Mouse (Mus musculus) frontal cortex, adult (tissue): Measurements from ENCODE around the gene Ptcd1.
A peak's percentile ranks its signal among the peaks of the same experiment; 100 is the strongest.
"Not testable (repeated sequence)": the region's sequence is repeated elsewhere in the genome, so short reads cannot be mapped to it uniquely, and the experiment has no call there.

ENCODE experiments used
- ATAC-seq: cut with Nextera tagmentation; 2 replicates; pipeline ENCODE4 v1.9.2; 2017; ENCODE audit warnings: mild to moderate bottlenecking, moderate library complexity, mixed read lengths; ENCODE audit not compliant: low TSS enrichment

Gene Ptcd1

DNA sequence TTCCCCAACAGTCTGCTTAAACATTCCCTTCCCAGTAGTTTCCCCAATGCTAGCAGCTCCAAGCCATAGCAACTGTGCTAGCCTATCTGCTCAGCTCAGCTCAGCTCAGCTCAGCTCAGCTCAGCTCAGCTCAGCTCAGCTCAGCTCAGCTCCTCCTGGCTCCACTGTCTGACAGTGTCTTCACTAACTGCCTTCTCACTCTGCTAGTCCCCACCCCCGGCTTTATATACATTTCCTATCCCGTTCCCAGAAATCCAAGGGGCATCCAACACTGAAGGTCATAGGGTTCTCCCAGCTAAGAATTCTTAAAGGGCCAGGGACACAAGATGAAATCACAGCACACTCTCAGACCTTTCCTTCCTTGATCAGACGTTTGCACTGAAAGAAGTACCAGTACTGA, 2.2 kb downstream of the Ptcd1 start:
- ATAC-seq, result 0 out of 2 replicates have a peak, but pooled peaks have one; percentile 13

GRCm38 (mm10) chr5:145161361-145161760, 5.5 kb downstream of the Ptcd1 start:
- ATAC-seq, result no peak

GRCm38 (mm10) chr5:145152690-145153089, 14.2 kb downstream of the Ptcd1 start:
- no peak for ATAC-seq

GRCm38 (mm10) chr5:145149294-145149693, 17.6 kb downstream of the Ptcd1 start:
- no peak for ATAC-seq

DNA sequence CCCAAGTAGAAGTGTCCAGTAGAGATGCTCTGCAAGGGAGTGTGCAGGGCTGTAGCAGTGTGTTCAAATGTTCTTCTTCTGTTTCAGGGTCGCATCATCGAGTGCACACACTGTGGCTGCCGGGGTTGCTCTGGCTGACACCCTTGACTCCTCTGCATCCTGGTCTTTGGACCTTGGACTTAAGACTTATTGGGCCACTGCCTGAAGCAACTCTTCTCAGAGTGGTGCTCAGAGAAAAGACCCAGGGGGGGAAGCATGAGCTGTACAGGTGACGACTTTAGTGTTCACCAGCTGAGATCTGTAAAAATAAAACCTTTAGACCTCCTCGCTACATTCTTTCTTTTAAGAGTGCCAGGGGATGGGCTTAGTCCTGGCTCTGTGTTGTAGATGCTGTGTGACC, 19.2 kb downstream of the Ptcd1 start:
- no peak for ATAC-seq

- no peak for ATAC-seq
Observed at GRCm38 (mm10) chr5:145140611-145141010, 26.3 kb downstream of the Ptcd1 start.

DNA sequence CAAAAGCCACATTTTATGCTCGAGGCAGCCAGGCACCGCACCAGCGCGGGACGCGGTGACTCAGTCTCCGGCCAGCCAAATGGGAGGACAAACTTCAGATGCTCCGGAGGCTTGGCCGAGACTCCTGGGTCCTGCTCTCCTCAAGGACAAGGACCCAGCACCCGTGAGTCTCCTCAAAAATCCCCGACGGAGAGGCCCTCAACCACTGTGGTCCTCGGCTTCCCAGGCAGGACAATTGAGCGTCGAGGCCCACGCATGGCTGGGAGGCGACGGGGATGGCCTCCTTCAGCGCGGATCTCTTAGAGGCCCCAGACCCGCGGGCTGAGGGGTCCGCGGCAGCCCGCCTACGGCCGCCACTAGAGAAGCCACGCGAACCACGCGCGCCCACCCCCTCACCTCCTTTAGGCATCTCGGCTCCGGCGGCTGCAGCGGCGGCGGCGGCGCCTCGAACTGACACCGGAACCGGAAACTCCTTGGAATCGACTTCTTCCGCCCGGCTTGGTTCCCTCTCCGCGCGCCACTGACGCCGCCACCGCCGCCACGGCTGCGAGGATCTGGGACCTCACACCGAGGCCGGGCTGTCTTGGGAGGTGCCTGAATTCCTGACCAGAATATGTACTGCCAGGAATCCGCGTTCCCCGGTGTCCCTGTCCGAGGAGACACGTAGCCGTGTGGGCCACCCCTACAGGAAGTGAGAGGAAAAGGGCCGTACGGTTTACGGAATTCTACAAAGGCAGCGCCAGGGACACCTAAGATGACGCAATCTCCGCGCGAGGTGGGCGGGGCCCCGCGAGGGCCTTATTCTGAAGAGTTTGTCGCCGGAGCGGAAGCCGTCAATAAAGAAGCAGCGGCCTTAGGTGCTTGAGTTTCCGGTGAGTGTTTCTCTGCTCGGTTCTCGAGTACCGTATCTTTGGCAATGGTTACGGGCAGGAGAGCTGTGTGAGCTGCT, 27.1 kb downstream of the Ptcd1 start, which contains the start of the genes Pdap1 and Bud31:
TSS of gene Pdap1 (minus strand) at position 668 of the 949 bp plus-strand sequence.
TSS of gene Bud31 (plus strand) at position 792 of the 949 bp plus-strand sequence.
- peak; percentile 93 for ATAC-seq

- ATAC-seq, result no peak
Observed at GRCm38 (mm10) chr5:145138836-145139235, 28.1 kb downstream of the Ptcd1 start.

GRCm38 (mm10) chr5:145133275-145133674, 33.6 kb downstream of the Ptcd1 start:
- ATAC-seq, result not testable (repeated sequence)

DNA sequence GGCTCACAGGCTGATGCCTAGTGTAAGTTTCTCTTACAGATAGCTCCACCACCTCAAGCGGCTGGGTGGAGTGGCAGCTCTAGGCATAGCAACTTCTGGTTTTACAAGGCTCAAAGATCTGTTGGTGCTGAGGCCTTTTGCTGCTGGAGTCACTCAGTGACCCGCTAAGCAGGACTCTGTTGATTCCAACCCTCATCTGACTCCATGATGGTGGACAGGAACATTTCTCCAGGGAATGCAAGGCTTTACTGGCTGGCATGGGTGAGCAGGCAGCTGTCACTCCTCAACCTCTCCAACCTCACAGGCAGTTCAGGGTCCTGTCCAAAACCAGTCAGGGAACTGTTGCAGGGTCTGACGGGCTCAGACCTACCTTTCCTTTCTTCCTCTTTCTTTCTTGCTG, 35.9 kb downstream of the Ptcd1 start:
- ATAC-seq, result no peak

- ATAC-seq, result peak; percentile 86
Observed at GRCm38 (mm10) chr5:145130191-145130590, 36.7 kb downstream of the Ptcd1 start.

DNA sequence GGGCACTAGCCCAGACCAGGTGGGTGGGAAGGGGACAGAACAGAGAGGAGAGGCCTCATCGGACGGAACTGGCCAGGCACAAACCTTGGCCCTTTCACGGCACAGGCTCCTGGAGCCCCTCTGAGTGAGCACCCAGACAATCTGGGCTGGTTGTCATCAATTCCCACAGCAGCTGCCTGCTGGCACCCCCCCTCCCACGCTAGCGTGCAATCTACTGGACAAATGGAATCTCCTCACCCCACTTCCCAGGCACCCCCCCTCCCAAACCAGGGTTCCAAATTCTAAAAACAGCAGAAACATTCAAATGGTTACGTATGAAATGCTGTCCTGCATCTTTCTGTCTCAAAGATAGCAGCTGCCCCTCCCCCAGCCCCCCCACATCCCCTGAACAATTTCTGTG, 37.1 kb downstream of the Ptcd1 start:
- 0 out of 2 replicates have a peak, but pooled peaks have one; percentile 11 for ATAC-seq

DNA sequence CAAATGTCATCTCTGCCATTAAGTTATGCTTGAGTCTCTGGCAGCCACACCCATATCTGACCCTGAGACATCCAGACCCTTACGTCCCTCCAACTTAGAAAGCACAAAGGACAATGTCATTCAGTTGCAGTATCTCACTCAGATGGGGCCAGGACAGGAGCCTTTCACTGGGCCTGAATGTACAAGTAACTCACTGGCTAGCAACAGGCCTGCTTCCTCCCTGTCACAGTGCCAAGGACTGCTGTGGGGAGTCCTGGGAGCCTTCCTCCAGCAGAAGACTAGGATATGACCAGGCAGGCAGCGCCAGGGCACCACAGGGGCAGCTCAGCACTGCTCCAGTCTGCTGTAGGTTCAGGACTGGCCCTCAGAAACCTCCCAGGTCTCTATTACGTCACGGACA, 37.8 kb downstream of the Ptcd1 start:
- ATAC-seq, result no peak

GRCm38 (mm10) chr5:145126580-145126979, 40.3 kb downstream of the Ptcd1 start:
- ATAC-seq, result no peak

- no peak for ATAC-seq
Observed at GRCm38 (mm10) chr5:145123396-145123795, 43.5 kb downstream of the Ptcd1 start.

DNA sequence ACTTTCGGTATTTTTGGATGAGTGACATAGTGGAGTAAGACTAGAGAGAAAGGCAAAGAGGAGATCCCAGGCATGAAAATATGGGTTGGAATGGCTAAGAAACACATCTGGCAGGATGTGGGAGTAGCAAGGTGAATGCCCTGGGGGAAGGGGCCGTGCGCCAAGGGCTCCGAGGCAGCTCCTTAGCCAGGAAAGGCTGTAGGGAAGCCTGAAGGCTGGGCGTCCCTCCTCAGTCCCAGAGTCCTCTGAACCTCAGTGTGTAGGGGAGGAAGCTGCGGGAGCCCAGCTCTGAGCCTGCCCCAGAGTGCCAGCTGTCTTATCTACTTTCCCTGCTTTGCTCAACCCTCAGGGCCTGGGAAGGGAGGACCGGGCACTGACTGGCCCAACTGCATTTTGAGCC, 46.0 kb downstream of the Ptcd1 start:
- ATAC-seq, result no peak

GRCm38 (mm10) chr5:145119385-145119784, 47.5 kb downstream of the Ptcd1 start:
- no peak for ATAC-seq

DNA sequence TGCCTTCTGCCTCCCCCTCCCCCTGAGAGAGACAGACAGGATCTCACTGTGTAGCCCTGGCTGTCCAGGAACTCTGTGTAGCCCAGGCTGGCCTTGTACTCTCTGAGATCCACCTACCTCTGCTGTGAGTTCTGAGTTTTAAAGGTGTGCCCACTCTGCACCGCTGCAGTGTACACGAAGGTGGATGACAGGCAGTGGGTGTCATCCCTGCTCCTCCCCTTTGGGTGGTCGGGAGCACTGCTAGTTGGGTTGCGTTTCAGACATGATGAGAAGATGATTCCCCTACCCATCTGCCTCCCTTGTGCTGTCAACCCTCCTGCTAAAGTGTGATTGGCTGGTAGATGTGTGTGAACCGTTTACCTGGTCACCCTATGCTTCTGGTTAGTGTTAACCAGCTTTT, 48.4 kb downstream of the Ptcd1 start:
- ATAC-seq, result no peak

- no peak for ATAC-seq
Observed at GRCm38 (mm10) chr5:145118005-145118404, 48.9 kb downstream of the Ptcd1 start.

- ATAC-seq, result no peak
Observed at GRCm38 (mm10) chr5:145116916-145117315, 50.0 kb downstream of the Ptcd1 start.

DNA sequence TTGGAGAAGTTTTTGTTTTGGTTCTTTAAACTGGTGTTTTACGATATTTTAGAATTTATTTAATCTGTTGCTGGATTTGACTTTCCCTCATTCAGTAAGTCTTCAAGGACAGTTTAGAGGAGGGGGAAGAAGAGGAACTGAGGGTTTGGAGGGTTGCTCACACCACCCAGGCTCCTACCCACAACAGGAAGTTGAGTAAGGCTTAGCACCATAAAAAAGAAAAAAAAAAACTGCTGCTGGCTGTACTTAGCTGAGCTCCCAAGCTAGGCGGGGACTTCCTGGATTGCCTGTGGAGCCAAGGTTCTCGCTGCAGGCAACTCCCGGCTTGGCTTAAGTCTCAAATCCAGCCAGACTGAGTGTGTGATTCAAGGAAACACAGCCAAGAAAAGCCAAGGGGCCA, 50.6 kb downstream of the Ptcd1 start:
- 0 out of 2 replicates have a peak, but pooled peaks have one; percentile 29 for ATAC-seq

GRCm38 (mm10) chr5:145115736-145116135, 51.2 kb downstream of the Ptcd1 start:
- ATAC-seq, result no peak
